ENCODE assay signal across 28 mouse cellular contexts in the genomic region with DNA sequence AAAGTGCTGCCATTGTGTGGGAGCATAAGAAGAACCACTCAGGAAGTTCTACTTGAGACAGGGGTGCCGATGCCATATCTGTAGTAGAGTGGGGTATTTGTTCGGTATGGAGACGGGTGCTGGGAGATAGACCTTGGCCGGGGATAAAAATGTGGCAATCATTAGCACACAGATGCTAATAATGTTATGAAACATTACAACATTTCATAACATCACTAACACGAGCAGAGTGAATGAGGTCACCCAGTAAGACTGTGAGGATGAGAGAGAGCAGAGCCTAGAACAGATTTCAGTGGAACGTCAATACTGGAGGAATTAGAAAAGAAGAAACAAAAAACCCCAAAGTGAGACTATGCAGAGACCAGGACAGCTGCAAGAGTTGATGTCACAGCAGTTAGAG.
A peak's percentile ranks its signal among the peaks of the same experiment; 100 is the strongest.
DNase-seq lines count a peak whose midpoint lies in the region; ATAC-seq and TF ChIP-seq lines count a peak whose summit lies in the region.
"Had no signal": no experiment of that assay in that cellular context is flagged by ENCODE, and none has a peak within 500 bp of the region (broad histone marks: within the 10 kb centered on the region; RNA-seq: fewer than 3 reads in every experiment).

No protein-coding gene starts in this region.

- no peak overlapping the region for H3K4me3 ChIP-seq in heart, adult 2 months
- H3K4me3 ChIP-seq in liver, adult 2 months (ENCODE audit: insufficient read depth, low read depth, low read length), result no peak overlapping the region
- no peak overlapping the region for H3K4me3 ChIP-seq in liver, embryonic 12.5 days
- H3K4me3 ChIP-seq in brown adipose tissue, adult 24 weeks (ENCODE audit: insufficient read depth, low read depth, low read length), result no peak overlapping the region
- H3K4me3 ChIP-seq: embryonic facial prominence, embryonic 13.5 days; erythroblast, embryonic 14.5 days; forebrain, embryonic 12.5 days; heart, embryonic 15.5 days; midbrain, embryonic 15.5 days; neural tube, embryonic 15.5 days had no signal

- H3K27me3 ChIP-seq in heart, adult 2 months (ENCODE audit: control insufficient read depth, insufficient read depth, low read length), result no peaks in the 10 kb centered on the region
- H3K27me3 ChIP-seq in liver, adult 2 months (ENCODE audit: control insufficient read depth, insufficient read depth, low read length), result no peaks in the 10 kb centered on the region
- H3K27me3 ChIP-seq in liver, embryonic 12.5 days (replicated peaks), result no peaks in the 10 kb centered on the region
- H3K27me3 ChIP-seq: embryonic facial prominence, embryonic 13.5 days; forebrain, embryonic 12.5 days; heart, embryonic 15.5 days; midbrain, embryonic 15.5 days; neural tube, embryonic 15.5 days had no signal

- no peak overlapping the region for H3K4me2 ChIP-seq in liver, embryonic 12.5 days
- H3K4me2 ChIP-seq: embryonic facial prominence, embryonic 13.5 days; forebrain, embryonic 12.5 days; heart, embryonic 15.5 days; hindbrain, embryonic 14.5 days; lung, embryonic 14.5 days; midbrain, embryonic 15.5 days; neural tube, embryonic 15.5 days had no signal

- no peak for TF ChIP-seq CTCF in heart, adult 2 months (IDR thresholded peaks at IDR 0.05)
- no peak for TF ChIP-seq CTCF in liver, adult 2 months (IDR thresholded peaks at IDR 0.05; ENCODE audit: low read depth, low read length)

- H3K4me1 ChIP-seq in heart, adult 2 months (ENCODE audit: control insufficient read depth, insufficient read depth, low read length), result peaks cover 5% of the 10 kb centered on the region
- H3K4me1 ChIP-seq in liver, adult 2 months (ENCODE audit: control insufficient read depth, insufficient read depth, low read length), result peaks cover 16% of the 10 kb centered on the region
- peaks cover 18% of the 10 kb centered on the region for H3K4me1 ChIP-seq in liver, embryonic 12.5 days
- H3K4me1 ChIP-seq in brown adipose tissue, adult 24 weeks (ENCODE audit: control insufficient read depth, insufficient read depth, insufficient read length, low read length), result peaks cover 3% of the 10 kb centered on the region
- H3K4me1 ChIP-seq: forebrain, embryonic 12.5 days; midbrain, embryonic 15.5 days had no signal

- 61% methylated on average over 6 of the region's 6 CpGs for WGBS in heart, adult 2 months
- WGBS in liver, adult 2 months, result 26% methylated on average over 6 of the region's 6 CpGs
- 77% methylated on average over 6 of the region's 6 CpGs for WGBS in liver, embryonic 12.5 days (ENCODE audit: insufficient replicate concordance)

- no peak for TF ChIP-seq EP300 in heart, adult 2 months (IDR thresholded peaks at IDR 0.05; ENCODE audit: insufficient read depth, low read depth, low read length)

- H3K79me2 ChIP-seq in heart, adult 2 months (replicated peaks; ENCODE audit: control insufficient read depth, insufficient read depth, low read length), result peaks cover 2% of the 10 kb centered on the region
- peaks cover 14% of the 10 kb centered on the region; the same call in 1 of the 2 replicates for H3K79me2 ChIP-seq in liver, adult 2 months (ENCODE audit: control insufficient read depth, insufficient read depth, low read length)

- intact Hi-C loops in heart, adult 2 months (cut with DNase I), result no loop called here

- H3K27ac ChIP-seq in heart, adult 2 months, result no peak overlapping the region
- peak overlapping the region; percentile 79 for H3K27ac ChIP-seq in liver, adult 2 months (replicated peaks; ENCODE audit: insufficient read depth, low read depth, low read length)
- no peak overlapping the region for H3K27ac ChIP-seq in liver, embryonic 12.5 days
- peak overlapping the region; percentile 36; the same call in 1 of the 2 replicates for H3K27ac ChIP-seq in brown adipose tissue, adult 24 weeks (replicated peaks; ENCODE audit: low read depth, low read length)
- H3K27ac ChIP-seq: embryonic facial prominence, embryonic 13.5 days; forebrain, embryonic 12.5 days; heart, embryonic 15.5 days; hindbrain, embryonic 14.5 days; macrophage; midbrain, embryonic 15.5 days; neural tube, embryonic 15.5 days had no signal

- no peak for ATAC-seq in liver, embryonic 12.5 days
- ATAC-seq: forebrain, postnatal 0 days; intestine, postnatal 0 days; midbrain, embryonic 15.5 days had no signal

- H3K9ac ChIP-seq in heart, adult 2 months (ENCODE audit: low read depth, low read length), result no peak overlapping the region
- no peak overlapping the region for H3K9ac ChIP-seq in liver, adult 2 months (ENCODE audit: low read depth, low read length)
- H3K9ac ChIP-seq in liver, embryonic 12.5 days, result no peak overlapping the region
- H3K9ac ChIP-seq: embryonic facial prominence, embryonic 13.5 days; forebrain, embryonic 12.5 days; forebrain, postnatal 0 days; heart, embryonic 15.5 days; hindbrain, embryonic 14.5 days; lung, embryonic 14.5 days; midbrain, embryonic 15.5 days; neural tube, embryonic 15.5 days had no signal

- no peaks in the 10 kb centered on the region for H3K9me3 ChIP-seq in liver, embryonic 12.5 days (replicated peaks)
- H3K9me3 ChIP-seq: embryonic facial prominence, embryonic 13.5 days; forebrain, embryonic 12.5 days; heart, embryonic 15.5 days; midbrain, embryonic 15.5 days; neural tube, embryonic 15.5 days had no signal

- peak; percentile 89 for DNase-seq in heart, adult 11 months
- DNase-seq in heart, adult 2 months, result no peak
- peak; percentile 86 for DNase-seq in liver, adult 2 months (ENCODE audit: extremely low read depth, low read depth, low spot score)
- peak; percentile 41 for DNase-seq in Muller cell, postnatal 12 days (ENCODE audit: inconsistent ontology term)
- no peak for DNase-seq in cerebellum, postnatal 36 days
- no peak for DNase-seq in testis, postnatal 10 days (ENCODE audit: low spot score)
- DNase-seq: forebrain, postnatal 0 days; gastrocnemius, postnatal 14 days; kidney, adult 9 months; kidney, postnatal 10 days; layer of hippocampus, adult 9-11 months; liver; lung, embryonic 14.5 days; retina, postnatal 1 day; right cerebral cortex, postnatal 14 days; thymus, adult 18-20 months; thymus, postnatal 36 days had no signal

- H3K36me3 ChIP-seq in heart, adult 2 months (ENCODE audit: control insufficient read depth, insufficient read depth, low read length), result no peaks in the 10 kb centered on the region
- H3K36me3 ChIP-seq in liver, adult 2 months (ENCODE audit: control insufficient read depth, insufficient read depth, low read length), result no peaks in the 10 kb centered on the region; the same call in 1 of the 2 replicates
- no peaks in the 10 kb centered on the region for H3K36me3 ChIP-seq in liver, embryonic 12.5 days
- H3K36me3 ChIP-seq: embryonic facial prominence, embryonic 13.5 days; forebrain, embryonic 12.5 days; heart, embryonic 15.5 days; midbrain, embryonic 15.5 days; neural tube, embryonic 15.5 days had no signal

- no peak for TF ChIP-seq POLR2A in heart, adult 2 months (IDR thresholded peaks at IDR 0.05; ENCODE audit: insufficient read depth, low read depth, low read length)
- no peak for TF ChIP-seq POLR2A in liver, adult 2 months (IDR thresholded peaks at IDR 0.05; ENCODE audit: extremely low read depth, insufficient read depth, low read length)

Comparison
In these comparisons a context has a peak if more than half of its experiments do, and no peak if none do; other contexts are left out.
1. DNase-seq: peak in heart, adult 11 months (single experiment), liver, adult 2 months (single experiment) and Muller cell, postnatal 12 days (single experiment); none in heart, adult 2 months (0 of 2), cerebellum, postnatal 36 days (0 of 2) and testis, postnatal 10 days (single experiment).
2. H3K27ac ChIP-seq: peak in liver, adult 2 months (single experiment) and brown adipose tissue, adult 24 weeks (single experiment); none in heart, adult 2 months (single experiment) and liver, embryonic 12.5 days (single experiment).